Mouse (Mus musculus) spleen, postnatal 36 days (tissue): ENCODE measurements around the gene Lats1.
"Not testable (repeated sequence)": the region's sequence is repeated elsewhere in the genome, so short reads cannot be mapped to it uniquely, and the experiment has no call there.

ENCODE experiments used
- DNase-seq, 2 experiments: peaks; one replicate each; pipeline ENCODE4 v3.0.0; 2022; ENCODE audit warnings: low spot score in 2 of 2, mixed read lengths in 1 of 2

The Lats1 gene

DNA sequence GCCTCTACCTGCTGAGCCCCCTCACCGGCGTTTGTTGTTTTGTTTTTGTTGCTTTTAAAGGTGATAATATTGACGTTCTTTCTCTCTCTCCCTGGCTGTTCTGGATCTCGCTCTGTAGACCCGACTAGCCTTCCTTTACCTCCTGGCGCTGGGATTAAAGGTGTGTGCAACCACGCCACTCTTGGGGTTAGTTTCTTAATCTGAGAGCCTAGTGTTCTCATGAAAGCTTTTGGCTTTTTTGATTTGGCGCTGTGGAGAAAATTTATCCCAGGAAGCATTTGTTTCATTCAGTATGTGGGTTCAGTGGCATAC is 45.4 kb downstream of the Lats1 start:
- no peak for DNase-seq

DNA sequence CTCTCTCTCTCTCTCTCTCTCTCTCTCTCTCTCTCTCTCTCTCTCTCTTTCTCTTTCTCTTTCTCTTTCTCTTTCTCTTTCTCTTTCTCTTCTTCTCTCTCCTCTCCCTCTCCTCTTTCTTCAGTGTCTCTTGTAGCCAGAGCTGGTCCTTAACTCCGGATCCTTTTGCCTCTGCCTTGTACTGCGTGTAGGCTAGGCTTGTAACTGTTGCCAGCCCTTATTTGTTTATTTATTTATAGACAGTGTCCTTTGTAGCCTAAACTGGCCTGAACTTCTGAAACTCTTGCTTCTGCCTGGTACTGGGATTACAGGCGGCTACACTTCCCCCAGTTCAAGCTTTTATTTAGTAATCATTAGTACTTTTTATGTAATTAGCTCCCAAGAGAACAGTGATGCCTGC is 46.0 kb downstream of the Lats1 start:
- no peak for DNase-seq

DNA sequence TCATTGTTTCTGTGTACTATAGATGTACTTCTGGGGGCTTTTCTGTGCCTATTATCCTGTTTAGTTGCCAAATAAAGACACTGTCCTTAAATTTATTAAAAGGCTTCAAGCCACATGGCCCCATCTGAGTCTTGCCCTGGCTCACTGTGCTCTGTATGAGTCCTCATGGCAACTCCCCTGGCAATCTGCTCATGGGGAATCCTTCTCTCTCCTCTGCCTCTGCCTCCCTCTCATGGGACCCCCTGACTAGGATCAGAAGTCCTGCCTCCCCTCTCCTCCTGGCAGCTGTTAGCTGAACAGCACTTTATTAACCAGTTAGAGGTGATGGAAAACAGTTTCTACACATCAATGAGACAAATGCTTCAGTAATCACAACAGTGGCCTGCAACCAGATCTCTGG is 50.6 kb downstream of the Lats1 start:
- DNase-seq = no peak

DNA sequence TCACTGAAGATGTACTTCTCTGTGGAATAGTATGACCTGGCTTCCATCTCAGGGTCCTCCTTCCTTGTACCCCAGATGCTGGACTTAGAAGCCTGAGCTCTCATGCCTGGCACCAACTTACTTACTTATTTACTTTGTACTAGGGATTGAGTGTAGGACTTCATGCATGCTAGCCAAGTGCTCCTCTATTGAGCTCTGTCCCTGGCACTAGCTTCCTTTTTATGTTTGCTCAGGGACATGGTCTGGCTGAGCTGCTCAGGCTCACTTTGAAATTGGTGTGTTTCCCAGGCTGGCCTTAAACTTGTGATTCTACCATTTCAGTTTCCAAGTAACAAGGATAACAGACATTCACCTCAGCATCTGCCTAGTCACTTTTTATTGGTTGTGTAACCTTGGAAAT is 56.1 kb downstream of the Lats1 start:
- DNase-seq = no peak

DNA sequence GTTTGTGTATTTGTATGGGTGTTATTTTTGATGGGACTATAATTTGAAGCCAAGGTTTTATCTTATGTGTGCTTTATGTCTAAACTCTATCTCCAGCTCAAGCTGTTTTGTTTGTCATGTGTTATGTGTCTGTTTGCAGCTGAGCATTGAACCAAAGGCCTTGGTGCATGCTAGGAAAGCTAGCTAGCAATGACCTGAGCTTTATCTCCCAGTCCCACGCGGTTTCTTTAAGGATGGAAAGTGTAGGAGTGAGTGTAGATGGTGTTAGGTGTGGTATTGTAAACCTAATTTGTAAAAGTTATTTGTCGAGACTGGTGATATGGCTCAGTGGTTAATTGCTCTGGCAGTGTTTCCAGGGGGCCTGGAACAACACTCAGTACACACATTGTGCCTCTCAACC is 56.9 kb downstream of the Lats1 start:
- no peak for DNase-seq

DNA sequence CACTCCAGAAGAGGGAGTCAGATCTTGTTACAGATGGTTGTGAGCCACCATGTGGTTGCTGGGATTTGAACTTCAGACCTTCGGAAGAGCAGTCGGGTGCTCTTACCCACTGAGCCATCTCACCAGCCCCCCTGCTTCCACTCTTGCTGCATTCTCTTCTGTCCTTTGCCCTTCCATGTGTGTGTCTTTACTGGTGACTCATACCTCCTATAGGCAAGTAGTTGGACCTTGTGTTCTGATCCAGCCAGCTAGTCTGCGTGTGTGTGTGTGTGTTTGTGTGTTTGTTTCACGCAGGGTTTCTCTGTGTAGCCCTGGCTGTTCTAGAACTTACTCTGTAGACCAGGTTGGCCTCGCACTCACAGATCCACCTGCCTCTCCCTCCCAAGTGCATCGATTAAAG is 64.5 kb downstream of the Lats1 start:
- not testable (repeated sequence) for DNase-seq

DNA sequence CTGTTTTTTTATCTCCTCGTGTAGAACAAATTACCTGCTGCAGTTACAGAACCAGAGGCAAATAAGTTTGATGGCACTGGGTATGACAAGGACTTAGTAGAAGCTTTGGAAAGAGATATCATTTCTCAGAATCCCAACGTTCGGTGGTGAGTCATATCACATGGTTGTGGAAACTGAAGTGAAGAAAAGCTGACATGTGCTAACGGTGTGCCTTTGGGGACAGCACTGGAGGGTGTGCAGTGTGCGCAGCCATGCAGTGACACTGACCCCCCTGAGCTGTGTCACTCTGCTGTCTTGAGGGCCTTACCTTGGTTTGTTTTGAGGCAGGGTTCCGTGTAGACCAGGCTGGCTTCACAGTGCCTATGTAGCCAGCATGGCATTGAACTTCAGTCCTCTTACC is 67.7 kb downstream of the Lats1 start:
- DNase-seq = no peak

DNA sequence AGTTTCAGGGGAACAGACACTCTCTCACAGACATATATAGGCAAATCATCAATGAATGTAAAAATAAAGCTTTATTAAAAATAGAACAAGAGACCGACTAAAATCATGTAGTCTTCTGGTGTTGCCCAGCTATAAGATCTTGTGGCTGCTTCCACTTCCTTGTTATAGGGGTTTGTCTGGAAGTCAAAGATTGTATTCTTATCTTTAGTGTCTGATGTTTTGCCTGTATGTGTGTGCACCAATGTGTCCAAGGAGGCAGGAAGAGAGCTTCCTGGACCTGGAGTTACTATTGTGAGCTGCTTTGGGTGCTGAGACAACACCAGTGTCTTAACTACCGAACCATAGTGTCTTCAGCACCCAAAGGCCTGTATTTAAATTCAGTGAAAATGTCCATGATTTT is 76.5 kb downstream of the Lats1 start:
- no peak for DNase-seq
